Mouse (Mus musculus) myocyte (in vitro differentiated cells): ENCODE measurements at regions not wholly inside any gene's neighbourhood (a gene's known extent, or its start where the extent isn't known, plus 50 kb on each side); places are given as distances from the start of the nearest gene placed in this dataset.

Source experiments
- H3K27me3 ChIP-seq: one replicate; pipeline ENCODE4 v1.6.1; 2011; ENCODE audit not compliant: control insufficient read depth, insufficient read depth, insufficient read length
- H3K36me3 ChIP-seq: one replicate; pipeline ENCODE4 v1.6.1; 2011; ENCODE audit not compliant: control insufficient read depth, insufficient read depth
- H3K4me2 ChIP-seq: one replicate; pipeline ENCODE4 v1.6.1; 2011; ENCODE audit warnings: low read depth, control low read depth
- H3K4me3 ChIP-seq: one replicate; pipeline ENCODE4 v1.5.1; 2011; ENCODE audit warnings: mild to moderate bottlenecking, control low read depth, moderate library complexity
- H3K79me2 ChIP-seq: one replicate; pipeline ENCODE4 v1.6.1; 2011; ENCODE audit not compliant: control insufficient read depth, insufficient read depth
- H3ac ChIP-seq: one replicate; pipeline ENCODE4 v1.6.1; 2011; ENCODE audit not compliant: control insufficient read depth, insufficient read length
- CEBPB ChIP-seq: IDR thresholded peaks from 2 replicates; pipeline ENCODE4 v1.6.1; 2011; ENCODE audit warnings: mild to moderate bottlenecking, moderate library complexity; ENCODE audit not compliant: poor library complexity, insufficient read depth, severe bottlenecking
- E2F4 ChIP-seq: IDR thresholded peaks from one replicate; pipeline ENCODE4 v1.6.1; 2011; ENCODE audit warnings: mild to moderate bottlenecking, control low read depth, moderate library complexity; ENCODE audit not compliant: insufficient read depth
- MAX ChIP-seq: IDR thresholded peaks from one replicate; pipeline ENCODE4 v1.6.1; 2011; ENCODE audit warnings: low read depth, mild to moderate bottlenecking, control low read depth
- MYOD1 ChIP-seq, 3 experiments: IDR thresholded peaks; one replicate each; pipeline ENCODE4 v1.6.1; 2011; ENCODE audit warnings: control low read depth in 2 of 3, low read depth in 2 of 3, mild to moderate bottlenecking in 2 of 3, moderate library complexity in 1 of 3; ENCODE audit not compliant: insufficient read length in 2 of 3, control insufficient read depth in 1 of 3
- MYOG ChIP-seq, 3 experiments: IDR thresholded peaks; one replicate each; pipeline ENCODE4 v1.6.1; 2011; ENCODE audit warnings: control low read depth in 2 of 3, low read depth in 2 of 3, mild to moderate bottlenecking in 2 of 3; ENCODE audit not compliant: insufficient read length in 2 of 3, control insufficient read depth in 1 of 3, insufficient read depth in 1 of 3
- POLR2A ChIP-seq: IDR thresholded peaks from one replicate; pipeline ENCODE4 v1.6.1; 2011; ENCODE audit warnings: low read depth, mild to moderate bottlenecking, control low read depth, moderate library complexity; ENCODE audit not compliant: insufficient read length
- POLR2AphosphoS2 ChIP-seq: IDR thresholded peaks from one replicate; pipeline ENCODE4 v1.6.1; 2011; ENCODE audit warnings: low read depth, control low read depth; ENCODE audit not compliant: insufficient read length
- REST ChIP-seq: IDR thresholded peaks from one replicate; pipeline ENCODE4 v1.6.1; 2011; ENCODE audit warnings: mild to moderate bottlenecking, control low read depth, moderate library complexity; ENCODE audit not compliant: insufficient read depth, insufficient read length
- SRF ChIP-seq: IDR thresholded peaks from one replicate; pipeline ENCODE4 v1.6.1; 2011; ENCODE audit warnings: low read depth; ENCODE audit not compliant: control insufficient read depth, insufficient read length
- TCF12 ChIP-seq: IDR thresholded peaks from one replicate; pipeline ENCODE4 v1.6.1; 2011; ENCODE audit warnings: mild to moderate bottlenecking, control low read depth; ENCODE audit not compliant: poor library complexity, insufficient read depth, severe bottlenecking
- TCF3 ChIP-seq: IDR thresholded peaks from one replicate; pipeline ENCODE4 v1.6.1; 2011; ENCODE audit warnings: low read depth, control low read depth; ENCODE audit not compliant: insufficient read length
- USF1 ChIP-seq: IDR thresholded peaks from one replicate; pipeline ENCODE4 v1.6.1; 2011; ENCODE audit warnings: low read depth, mild to moderate bottlenecking, control low read depth, moderate library complexity

- Histone ChIP-seq H3ac (no peak overlapping the region), H3K79me2 (no peaks in the 10 kb centered on the region), H3K36me3 (no peaks in the 10 kb centered on the region), H3K27me3 (no peaks in the 10 kb centered on the region), H3K4me3 (no peak overlapping the region), H3K4me2 (no peak overlapping the region)
- TF ChIP-seq TCF3 (no peak), MYOG (IDR thresholded peaks at IDR 0.05; ENCODE audit: control insufficient read depth in 1 of 3, insufficient read depth in 1 of 3, insufficient read length in 2 of 3, low read depth in 2 of 3) (no peak), MYOD1 (IDR thresholded peaks at IDR 0.05; ENCODE audit: control insufficient read depth in 1 of 3, insufficient read length in 2 of 3, low read depth in 2 of 3) (no peak), REST (no peak), SRF (no peak), POLR2AphosphoS2 (no peak), E2F4 (no peak), MAX (no peak), USF1 (no peak), CEBPB (no peak), TCF12 (no peak), POLR2A (no peak)
Measured at GRCm38 (mm10) chr10:23003686-23004085, 183.7 kb upstream of the Tcf21 start.

DNA sequence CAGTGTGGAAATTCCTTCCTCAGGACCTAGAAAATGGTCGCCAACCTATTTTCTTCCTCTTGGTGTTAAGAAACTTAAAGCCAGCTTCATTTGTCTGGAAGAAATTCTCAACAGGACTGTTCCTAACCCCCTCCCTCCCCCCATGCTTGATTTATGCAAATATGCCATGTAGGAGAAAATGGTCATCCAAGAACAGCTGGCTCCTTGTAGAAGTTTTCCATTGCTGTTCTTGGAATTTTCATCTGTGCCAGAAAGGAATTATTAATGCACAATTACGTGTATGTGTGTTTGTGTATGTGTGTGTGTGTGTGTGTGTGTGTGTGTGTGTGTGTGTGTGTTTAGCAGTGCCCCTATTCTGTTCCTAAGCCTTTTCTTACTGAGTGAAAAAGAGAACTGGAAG, 178.6 kb upstream of the Tcf21 start:
- no peaks in the 10 kb centered on the region for H3K79me2 ChIP-seq
- no peak overlapping the region for H3ac ChIP-seq
- no peaks in the 10 kb centered on the region for H3K36me3 ChIP-seq
- TF ChIP-seq CEBPB (no peak), MYOG (IDR thresholded peaks at IDR 0.05; ENCODE audit: control insufficient read depth in 1 of 3, insufficient read depth in 1 of 3, insufficient read length in 2 of 3, low read depth in 2 of 3) (no peak), POLR2AphosphoS2 (no peak), POLR2A (no peak), SRF (no peak), TCF3 (no peak), REST (no peak), TCF12 (no peak), MYOD1 (IDR thresholded peaks at IDR 0.05; ENCODE audit: control insufficient read depth in 1 of 3, insufficient read length in 2 of 3, low read depth in 2 of 3) (no peak), E2F4 (no peak), MAX (no peak), USF1 (no peak)
- H3K4me2 ChIP-seq, result no peak overlapping the region
- no peak overlapping the region for H3K4me3 ChIP-seq
- H3K27me3 ChIP-seq, result no peaks in the 10 kb centered on the region

DNA sequence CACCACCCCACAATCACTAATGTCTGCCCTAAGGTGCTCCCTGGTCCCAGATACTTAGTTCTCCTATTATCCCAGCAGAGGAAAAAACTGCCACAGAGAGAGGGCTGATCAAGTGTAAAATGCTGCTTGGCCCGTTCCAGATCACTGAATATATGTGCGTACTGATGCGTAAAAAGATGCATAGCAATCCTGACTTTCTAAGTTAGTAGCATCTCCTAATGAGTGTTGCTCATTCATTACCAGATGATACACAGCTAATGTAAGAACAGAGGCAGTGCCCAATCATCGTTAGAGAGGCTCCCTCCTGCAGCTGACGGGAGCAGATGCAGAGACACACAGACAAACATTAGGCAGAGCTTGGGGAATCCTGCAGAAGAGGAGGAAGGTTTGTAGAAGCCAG, 177.6 kb upstream of the Tcf21 start:
- no peak overlapping the region for H3K4me2 ChIP-seq
- no peaks in the 10 kb centered on the region for H3K79me2 ChIP-seq
- H3ac ChIP-seq, result no peak overlapping the region
- TF ChIP-seq MYOG (IDR thresholded peaks at IDR 0.05; ENCODE audit: control insufficient read depth in 1 of 3, insufficient read depth in 1 of 3, insufficient read length in 2 of 3, low read depth in 2 of 3), result no peak
- no peak for TF ChIP-seq USF1
- TF ChIP-seq REST, result no peak
- no peak for TF ChIP-seq TCF3
- TF ChIP-seq SRF, result no peak
- TF ChIP-seq POLR2AphosphoS2, result no peak
- no peak for TF ChIP-seq E2F4
- TF ChIP-seq TCF12, result no peak
- TF ChIP-seq CEBPB, result no peak
- H3K4me3 ChIP-seq, result no peak overlapping the region
- H3K27me3 ChIP-seq, result no peaks in the 10 kb centered on the region
- H3K36me3 ChIP-seq, result no peaks in the 10 kb centered on the region

GRCm38 (mm10) chr10:22993158-22993557, 173.2 kb upstream of the Tcf21 start:
- no peak overlapping the region for H3K4me3 ChIP-seq
- no peak for TF ChIP-seq POLR2AphosphoS2
- TF ChIP-seq REST, result no peak
- no peak for TF ChIP-seq MYOD1 (IDR thresholded peaks at IDR 0.05; ENCODE audit: control insufficient read depth in 1 of 3, insufficient read length in 2 of 3, low read depth in 2 of 3)
- TF ChIP-seq POLR2A, result no peak
- TF ChIP-seq CEBPB, result no peak
- TF ChIP-seq SRF, result no peak
- TF ChIP-seq MYOG (IDR thresholded peaks at IDR 0.05; ENCODE audit: control insufficient read depth in 1 of 3, insufficient read depth in 1 of 3, insufficient read length in 2 of 3, low read depth in 2 of 3), result no peak
- TF ChIP-seq TCF3, result no peak
- no peak overlapping the region for H3ac ChIP-seq
- no peaks in the 10 kb centered on the region for H3K27me3 ChIP-seq
- no peaks in the 10 kb centered on the region for H3K36me3 ChIP-seq
- no peak overlapping the region for H3K4me2 ChIP-seq
- no peaks in the 10 kb centered on the region for H3K79me2 ChIP-seq

GRCm38 (mm10) chr10:22981798-22982197, 161.8 kb upstream of the Tcf21 start:
- no peak overlapping the region for H3K4me2 ChIP-seq
- H3K79me2 ChIP-seq, result no peaks in the 10 kb centered on the region
- no peak for TF ChIP-seq MAX
- TF ChIP-seq MYOG (IDR thresholded peaks at IDR 0.05; ENCODE audit: control insufficient read depth in 1 of 3, insufficient read depth in 1 of 3, insufficient read length in 2 of 3, low read depth in 2 of 3), result peak in 1 of 3 experiments; percentile 5
- no peak overlapping the region for H3K4me3 ChIP-seq
- H3ac ChIP-seq, result no peak overlapping the region
- no peaks in the 10 kb centered on the region for H3K27me3 ChIP-seq
- no peaks in the 10 kb centered on the region for H3K36me3 ChIP-seq
